Mouse (Mus musculus) right cerebral cortex, postnatal 36 days (tissue): ENCODE data around the gene Glipr1l1.
"Not testable (repeated sequence)": the region's sequence is repeated elsewhere in the genome, so short reads cannot be mapped to it uniquely, and the experiment has no call there.

Experiments used
- DNase-seq, 2 experiments: peaks; one replicate each; pipeline ENCODE4 v3.0.0; 2022; ENCODE audit warnings: low spot score in 2 of 2, mixed read lengths in 1 of 2

The Glipr1l1 gene

GRCm38 (mm10) chr10:112059702-112060582 lies at the start of gene Glipr1l1:
TSS of gene Glipr1l1 (plus strand) at chr10:112060189.
- DNase-seq, result peak; percentile 78 to 80

GRCm38 (mm10) chr10:112023585-112023984 lies 36.4 kb upstream of the Glipr1l1 start:
- no peak for DNase-seq

- not testable (repeated sequence) for DNase-seq
These were observed 31.3 kb upstream of the Glipr1l1 start for GRCm38 (mm10) chr10:112028689-112029088.

- not testable (repeated sequence) for DNase-seq
These were observed 16.5 kb upstream of the Glipr1l1 start for GRCm38 (mm10) chr10:112043523-112043922.

- not testable (repeated sequence) for DNase-seq
These were observed 15.7 kb upstream of the Glipr1l1 start for GRCm38 (mm10) chr10:112044283-112044682.

- DNase-seq, result no peak
These were observed 8.8 kb upstream of the Glipr1l1 start for GRCm38 (mm10) chr10:112051220-112051619.

GRCm38 (mm10) chr10:112051956-112052355 lies 8.0 kb upstream of the Glipr1l1 start:
- not testable (repeated sequence) for DNase-seq

GRCm38 (mm10) chr10:112060583-112060934 lies 570 bp downstream of the Glipr1l1 start:
- DNase-seq, result not testable (repeated sequence)

- DNase-seq, result no peak
These were observed 20.1 kb downstream of the Glipr1l1 start for GRCm38 (mm10) chr10:112080044-112080443.

- no peak for DNase-seq
These were observed 23.2 kb downstream of the Glipr1l1 start, which contains the start of gene Glipr1l2 for GRCm38 (mm10) chr10:112083157-112083556. TSS of gene Glipr1l2 (plus strand) at chr10:112083354.

- peak; percentile 2 to 12 for DNase-seq
These were observed 45.8 kb downstream of the Glipr1l1 start for GRCm38 (mm10) chr10:112105785-112106184.

GRCm38 (mm10) chr10:112110401-112110800 lies 50.4 kb downstream of the Glipr1l1 start:
- DNase-seq, result no peak

- not testable (repeated sequence) for DNase-seq
These were observed 65.1 kb downstream of the Glipr1l1 start for GRCm38 (mm10) chr10:112125090-112125489.

GRCm38 (mm10) chr10:112127682-112128230 lies 67.8 kb downstream of the Glipr1l1 start:
- not testable (repeated sequence) for DNase-seq
